Mouse (Mus musculus) stomach, postnatal 0 days (tissue): ENCODE measurements at regions not wholly inside any gene's neighbourhood (a gene's known extent, or its start where the extent isn't known, plus 50 kb on each side); places are given as distances from the start of the nearest gene placed in this dataset.

Experiments used
- ATAC-seq: fragments of 200-750 bp; cut with Nextera tagmentation; 2 replicates; pipeline ENCODE4 v1.8.0; 2017; ENCODE audit not compliant: low FRiP score, low TSS enrichment
- DNase-seq: peaks from one replicate; pipeline ENCODE4 v3.0.0-alpha.2; 2016; ENCODE audit warnings: low spot score
- H3K27ac ChIP-seq: fragments of 300-500 bp; sonication (generic); replicated peaks from 2 replicates; pipeline ENCODE4 v1.5.1; 2014; ENCODE audit warnings: mild to moderate bottlenecking, control low read depth
- H3K27me3 ChIP-seq: fragments of 300-500 bp; sonication (generic); 2 replicates; pipeline ENCODE4 v1.6.1; 2014; ENCODE audit warnings: low read length; ENCODE audit not compliant: control insufficient read depth, insufficient read depth
- H3K36me3 ChIP-seq: fragments of 300-500 bp; sonication (generic); 2 replicates; pipeline ENCODE4 v1.6.1; 2014; ENCODE audit warnings: low read length, mixed read lengths; ENCODE audit not compliant: control insufficient read depth, insufficient read depth
- H3K4me1 ChIP-seq: fragments of 300-500 bp; sonication (generic); replicated peaks from 2 replicates; pipeline ENCODE4 v1.6.1; 2014; ENCODE audit warnings: antibody characterized with exemption; ENCODE audit not compliant: control insufficient read depth, insufficient read depth
- H3K4me2 ChIP-seq: fragments of 300-500 bp; sonication (generic); replicated peaks from 2 replicates; pipeline ENCODE4 v1.6.1; 2014; ENCODE audit warnings: low read depth, mild to moderate bottlenecking, control low read depth, moderate library complexity
- H3K4me3 ChIP-seq: fragments of 300-500 bp; sonication (generic); 2 replicates; pipeline ENCODE4 v1.5.1; 2014; ENCODE audit warnings: low read depth, low read length, control low read depth
- H3K9ac ChIP-seq: fragments of 300-500 bp; sonication (generic); 2 replicates; pipeline ENCODE4 v1.6.1; 2014; ENCODE audit warnings: mild to moderate bottlenecking, low read length, control low read depth, mixed read lengths
- H3K9me3 ChIP-seq: fragments of 300-500 bp; sonication (generic); 2 replicates; pipeline ENCODE4 v1.6.1; 2016; ENCODE audit warnings: low read length; ENCODE audit not compliant: control insufficient read depth
- CTCF ChIP-seq: IDR thresholded peaks from 2 replicates; pipeline ENCODE4 v1.5.1; 2016; ENCODE audit warnings: antibody characterized with exemption, low read depth, mild to moderate bottlenecking, moderate library complexity
- EP300 ChIP-seq: optimal IDR thresholded peaks from 2 replicates; pipeline ENCODE3; 2016; ENCODE audit warnings: antibody characterized with exemption
- WGBS: fragments of 180-500 bp; shearing (Covaris S2); extraction: QIAGEN DNeasy Blood & Tissue Kit; methylation state at CpG from one replicate; pipeline ENCODE4 v1.1.7; 2014; 5-methylcytosine and 5-hydroxymethylcytosine counted together

- WGBS = 31% methylated on average over 3 of the region's 3 CpGs
- Histone ChIP-seq H3K4me1 (no peaks in the 10 kb centered on the region), H3K27me3 (no peaks in the 10 kb centered on the region), H3K36me3 (no peaks in the 10 kb centered on the region), H3K9ac (no peak overlapping the region), H3K9me3 (no peaks in the 10 kb centered on the region), H3K4me3 (no peak overlapping the region), H3K27ac (no peak overlapping the region), H3K4me2 (no peak overlapping the region)
- no peak for ATAC-seq
- DNase-seq = no peak
- TF ChIP-seq EP300 (no peak), CTCF (no peak)
Measured at GRCm38 (mm10) chr2:148622216-148622615, 50.2 kb upstream of the Nxt1 start.

DNA sequence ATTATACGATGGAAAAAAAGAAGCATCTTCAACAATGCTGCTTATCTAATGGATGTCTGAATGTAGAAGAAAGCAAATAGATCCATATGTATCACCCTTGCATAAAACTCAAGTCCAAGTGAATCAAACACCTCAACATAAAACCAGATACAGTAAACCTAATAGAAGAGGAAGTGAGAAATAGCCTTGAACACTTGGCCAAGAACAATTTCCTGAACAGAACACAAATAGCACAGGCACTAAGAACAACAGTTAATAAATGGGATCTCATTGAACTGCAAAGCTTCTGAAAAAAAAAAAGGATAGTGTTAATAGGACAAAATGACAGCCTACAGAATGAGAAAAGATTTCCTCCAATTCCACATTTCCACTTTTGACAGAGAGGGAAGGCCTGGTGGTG lies 60.5 kb upstream of the Nxt1 start:
- WGBS = 83% methylated on average over 1 of the region's 1 CpGs

DNA sequence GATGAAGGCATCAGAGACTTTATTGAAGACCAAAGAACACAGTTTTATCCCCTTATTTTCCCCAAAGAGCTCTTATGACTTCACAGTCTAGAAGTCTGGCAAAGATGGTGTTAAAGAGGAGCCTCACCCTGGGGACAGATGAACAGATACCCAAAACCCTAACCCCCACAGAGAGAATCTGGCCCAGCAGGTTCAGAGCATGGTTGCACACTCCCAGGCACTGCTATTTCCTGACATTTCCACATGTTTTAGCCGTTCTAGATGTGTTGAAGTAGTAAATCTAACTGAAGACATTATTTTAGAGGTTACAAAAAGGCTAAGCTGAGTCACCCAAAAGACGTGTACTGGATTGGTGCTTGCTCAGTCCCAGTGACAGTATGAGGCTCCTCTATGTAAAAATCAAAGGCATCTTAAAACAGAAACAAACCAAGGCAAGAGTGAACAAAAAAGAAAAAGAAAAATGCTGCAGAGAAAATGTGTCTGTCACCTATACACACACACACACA lies 66.9 kb upstream of the Nxt1 start:
- no peak overlapping the region for H3K27ac ChIP-seq
- H3K36me3 ChIP-seq = no peaks in the 10 kb centered on the region
- no peak for TF ChIP-seq CTCF
- TF ChIP-seq EP300 = no peak
- DNase-seq (no peak), ATAC-seq (no peak)
- no peak overlapping the region for H3K9ac ChIP-seq
- no peaks in the 10 kb centered on the region for H3K9me3 ChIP-seq
- no peak overlapping the region for H3K4me2 ChIP-seq
- H3K4me3 ChIP-seq = no peak overlapping the region
- 43% methylated on average over 2 of the region's 2 CpGs for WGBS
- no peaks in the 10 kb centered on the region for H3K4me1 ChIP-seq
- H3K27me3 ChIP-seq = no peaks in the 10 kb centered on the region

More for the DNA sequence above, 60.5 kb upstream of the Nxt1 start:
- DNase-seq (no peak), ATAC-seq (no peak)
- no peak overlapping the region for H3K4me3 ChIP-seq
- no peaks in the 10 kb centered on the region for H3K4me1 ChIP-seq
- H3K9ac ChIP-seq = no peak overlapping the region
- TF ChIP-seq CTCF = no peak
- TF ChIP-seq EP300 = no peak
- no peaks in the 10 kb centered on the region for H3K27me3 ChIP-seq
- no peak overlapping the region for H3K4me2 ChIP-seq
- H3K36me3 ChIP-seq = no peaks in the 10 kb centered on the region
- no peaks in the 10 kb centered on the region for H3K9me3 ChIP-seq
- no peak overlapping the region for H3K27ac ChIP-seq

- Histone ChIP-seq H3K9me3 (no peaks in the 10 kb centered on the region), H3K4me3 (no peak overlapping the region), H3K4me1 (no peaks in the 10 kb centered on the region), H3K36me3 (no peaks in the 10 kb centered on the region), H3K27me3 (no peaks in the 10 kb centered on the region), H3K27ac (no peak overlapping the region), H3K9ac (no peak overlapping the region), H3K4me2 (no peak overlapping the region)
- ATAC-seq (no peak), DNase-seq (no peak)
- WGBS = 51% methylated on average over 2 of the region's 2 CpGs
- TF ChIP-seq CTCF (peak; percentile 37; the same call in 1 of the 2 replicates), EP300 (no peak)
Measured at GRCm38 (mm10) chr2:148603951-148604350, 68.5 kb upstream of the Nxt1 start.

DNA sequence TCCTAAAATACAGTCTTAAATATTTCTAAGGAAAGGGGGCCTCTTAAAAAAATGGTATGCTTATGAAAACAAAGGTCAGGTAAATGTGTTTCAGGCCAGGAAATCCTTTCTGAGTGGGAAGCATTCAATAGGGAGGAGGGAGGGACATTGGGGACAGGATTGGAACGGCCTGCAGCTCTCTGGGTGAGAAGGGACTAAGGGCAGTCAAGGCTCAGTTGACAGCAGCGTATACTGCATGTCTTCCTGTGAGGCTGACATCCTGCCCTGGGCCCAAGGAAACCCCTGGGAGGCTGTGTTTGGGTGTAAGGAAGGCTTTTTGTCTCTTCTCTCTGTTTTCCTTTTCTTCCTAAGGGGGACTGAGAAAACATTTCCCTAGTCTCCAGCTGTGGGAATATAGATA lies 69.1 kb upstream of the Nxt1 start:
- 63% methylated on average over 2 of the region's 2 CpGs for WGBS
- no peak overlapping the region for H3K27ac ChIP-seq
- DNase-seq (no peak), ATAC-seq (no peak)
- H3K4me3 ChIP-seq = no peak overlapping the region
- H3K36me3 ChIP-seq = no peaks in the 10 kb centered on the region
- H3K4me2 ChIP-seq = no peak overlapping the region
- H3K4me1 ChIP-seq = no peaks in the 10 kb centered on the region
- H3K27me3 ChIP-seq = no peaks in the 10 kb centered on the region
- H3K9ac ChIP-seq = no peak overlapping the region
- no peak for TF ChIP-seq EP300
- no peak for TF ChIP-seq CTCF
- no peaks in the 10 kb centered on the region for H3K9me3 ChIP-seq

- TF ChIP-seq CTCF = no peak
- TF ChIP-seq EP300 = no peak
- Histone ChIP-seq H3K27ac (no peak overlapping the region), H3K9me3 (no peaks in the 10 kb centered on the region), H3K27me3 (no peaks in the 10 kb centered on the region), H3K4me3 (no peak overlapping the region), H3K36me3 (no peaks in the 10 kb centered on the region), H3K4me2 (no peak overlapping the region), H3K9ac (no peak overlapping the region), H3K4me1 (no peaks in the 10 kb centered on the region)
- no peak for ATAC-seq
- DNase-seq = no peak
Measured at GRCm38 (mm10) chr2:148599498-148599897, 72.9 kb upstream of the Nxt1 start.
